Mouse (Mus musculus) cortical plate, adult 2 months (tissue): ENCODE results near the gene Gpx6. TPM values are rescaled to one million over a fixed set of nuclear protein-coding genes. Genes with fewer than 3 reads are reported as not detected.

Experiments
- H3K27ac ChIP-seq: fragments of 200-500 bp; 2 replicates; pipeline ENCODE4 v1.5.1; 2012; ENCODE audit warnings: low read length, control low read depth, inconsistent platforms; ENCODE audit not compliant: insufficient read depth
- H3K4me1 ChIP-seq: fragments of 200-500 bp; 2 replicates; pipeline ENCODE4 v1.6.1; 2011; ENCODE audit warnings: low read length; ENCODE audit not compliant: control insufficient read depth, insufficient read depth
- H3K4me3 ChIP-seq: fragments of 200-500 bp; 2 replicates; pipeline ENCODE4 v1.5.1; 2011; ENCODE audit warnings: mild to moderate bottlenecking, low read length, control low read depth; ENCODE audit not compliant: insufficient read depth
- CTCF ChIP-seq: fragments of 200-500 bp; IDR thresholded peaks from 2 replicates; pipeline ENCODE4 v1.5.1; 2011; ENCODE audit warnings: mild to moderate bottlenecking, control low read depth, low read length; ENCODE audit not compliant: insufficient read depth; ENCODE audit errors: extremely low read depth
- POLR2A ChIP-seq: fragments of 200-500 bp; IDR thresholded peaks from 2 replicates; pipeline ENCODE4 v1.6.1; 2011; ENCODE audit warnings: mild to moderate bottlenecking, low read length, control low read depth; ENCODE audit not compliant: insufficient read depth; ENCODE audit errors: extremely low read depth
- polyA plus RNA-seq: library from polyadenylated mRNA; depleted of rRNA; stranded (reverse); fragments of >200 nt; gene quantifications from 2 replicates; pipeline ENCODE4 v1.2.3, GENCODE M21; 2012

Gpx6 gene
- polyA plus RNA-seq, 1 experiment: 1.6 TPM

DNA sequence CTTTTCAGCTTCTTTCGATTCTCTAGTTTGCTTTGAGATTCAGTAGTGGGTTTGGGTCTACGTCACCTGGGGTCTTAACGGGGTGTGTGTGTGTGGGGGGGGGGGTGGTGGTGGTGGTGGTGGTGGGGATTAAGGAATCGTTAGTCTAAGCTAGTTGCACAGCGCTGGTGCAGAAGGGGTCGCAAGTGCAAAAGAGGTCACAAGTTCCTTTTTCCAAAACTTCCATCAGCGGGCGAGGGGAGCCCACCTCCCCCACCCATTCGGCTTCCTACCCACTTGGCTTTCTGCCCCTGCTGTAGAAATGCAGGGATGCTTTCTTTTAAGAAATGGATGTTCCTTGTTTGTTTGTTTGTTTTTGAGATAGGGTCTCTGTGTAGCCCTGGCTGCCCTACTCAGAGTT lies 35.4 kb upstream of the Gpx6 start:
- Histone ChIP-seq H3K4me3 (peak overlapping the region; percentile 91), H3K4me1 (no peaks in the 10 kb centered on the region), H3K27ac (no peak overlapping the region)
- TF ChIP-seq CTCF (no peak), POLR2A (no peak)

DNA sequence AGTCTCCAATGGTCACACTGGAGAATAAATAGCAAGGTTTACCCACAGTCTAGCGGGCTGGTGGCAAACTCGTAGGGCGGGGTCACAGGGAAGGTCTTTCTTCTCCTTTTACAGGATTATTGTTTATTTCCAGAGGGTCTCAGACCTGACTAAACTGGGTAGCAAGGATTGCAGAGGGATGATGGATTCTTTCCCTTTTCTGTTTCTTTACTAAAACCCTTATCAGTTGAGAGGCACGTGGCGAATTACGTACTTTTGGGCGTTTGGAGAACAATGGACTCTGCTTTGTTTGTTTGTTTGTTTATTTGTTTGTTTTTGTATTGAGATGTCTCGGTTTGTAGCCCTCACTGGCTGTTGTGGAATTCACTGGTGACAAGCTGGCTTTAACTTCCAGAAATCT lies 32.8 kb upstream of the Gpx6 start:
- Histone ChIP-seq H3K4me1 (no peaks in the 10 kb centered on the region), H3K27ac (no peak overlapping the region), H3K4me3 (peak overlapping the region; percentile 28)
- TF ChIP-seq POLR2A (no peak), CTCF (no peak)

DNA sequence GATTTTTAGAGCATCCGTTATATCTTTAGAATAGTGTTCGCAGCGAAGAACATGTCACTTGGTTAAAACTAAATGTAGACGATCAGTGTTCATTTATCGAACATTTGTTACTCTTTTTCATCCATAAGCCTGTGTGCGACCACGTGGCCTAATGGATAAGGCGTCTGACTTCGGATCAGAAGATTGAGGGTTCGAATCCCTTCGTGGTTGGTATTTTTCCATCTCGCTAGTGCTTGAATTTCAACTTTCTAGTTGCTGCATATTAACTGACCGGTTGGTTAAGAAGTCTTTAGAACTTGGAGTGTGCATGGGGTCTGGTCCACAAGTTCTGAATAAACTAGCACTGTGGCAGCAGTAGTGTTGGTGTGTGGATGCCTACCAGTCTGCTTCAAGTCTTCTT lies 32.4 kb upstream of the Gpx6 start:
- Histone ChIP-seq H3K4me3 (peak overlapping the region; percentile 28), H3K27ac (no peak overlapping the region), H3K4me1 (no peaks in the 10 kb centered on the region)
- TF ChIP-seq POLR2A (no peak), CTCF (no peak)

DNA sequence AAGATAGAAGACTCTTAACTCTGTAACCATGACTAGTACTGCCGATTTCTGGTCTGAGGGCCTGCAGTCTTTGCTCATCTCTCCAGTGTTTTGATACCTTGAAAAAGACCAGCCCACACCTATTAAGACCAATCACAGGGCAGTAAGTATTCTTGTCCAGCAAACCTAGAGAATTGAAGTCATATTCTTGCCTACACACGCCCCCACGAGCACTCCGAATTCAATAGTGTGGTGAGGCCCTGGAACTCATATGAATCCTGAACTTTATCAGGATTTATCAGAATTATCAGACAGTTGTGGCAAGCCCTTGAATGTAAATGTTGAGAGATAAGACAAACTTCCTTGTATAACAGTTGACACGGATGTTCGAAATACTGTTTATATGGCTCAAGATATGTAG lies 19.3 kb upstream of the Gpx6 start, which contains the start of gene Gpx5:
Gpx5 (minus strand) TSS at position 101 of the 400 bp plus-strand sequence.
- Histone ChIP-seq H3K27ac (no peak within 1 kb of the TSS), H3K4me3 (no peak within 1 kb of the TSS), H3K4me1 (no peaks in the 10 kb centered on the region)
- TF ChIP-seq CTCF: no peak
- TF ChIP-seq POLR2A: no peak

DNA sequence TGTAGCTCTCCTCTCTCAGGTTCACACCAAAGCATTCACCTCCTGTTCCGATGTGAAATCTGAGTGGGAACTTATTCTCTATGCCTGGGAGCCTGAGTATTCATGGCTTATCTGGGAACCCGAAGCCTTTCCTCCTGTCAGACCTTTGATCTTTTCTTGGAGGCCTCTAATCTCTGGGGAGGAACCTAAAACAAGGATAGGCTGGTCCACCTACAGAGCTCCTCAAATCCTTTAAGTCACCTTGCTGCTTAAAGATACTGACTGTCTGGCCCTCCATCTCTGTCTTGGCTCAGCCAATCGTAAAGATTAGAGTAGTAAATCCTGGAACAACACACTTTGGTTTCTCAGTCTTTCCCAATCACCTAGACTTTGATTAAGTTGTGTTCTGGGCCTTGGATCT lies 13.4 kb upstream of the Gpx6 start:
- Histone ChIP-seq H3K4me1 (no peaks in the 10 kb centered on the region), H3K27ac (no peak overlapping the region), H3K4me3 (no peak overlapping the region)
- TF ChIP-seq CTCF: no peak
- TF ChIP-seq POLR2A: no peak

DNA sequence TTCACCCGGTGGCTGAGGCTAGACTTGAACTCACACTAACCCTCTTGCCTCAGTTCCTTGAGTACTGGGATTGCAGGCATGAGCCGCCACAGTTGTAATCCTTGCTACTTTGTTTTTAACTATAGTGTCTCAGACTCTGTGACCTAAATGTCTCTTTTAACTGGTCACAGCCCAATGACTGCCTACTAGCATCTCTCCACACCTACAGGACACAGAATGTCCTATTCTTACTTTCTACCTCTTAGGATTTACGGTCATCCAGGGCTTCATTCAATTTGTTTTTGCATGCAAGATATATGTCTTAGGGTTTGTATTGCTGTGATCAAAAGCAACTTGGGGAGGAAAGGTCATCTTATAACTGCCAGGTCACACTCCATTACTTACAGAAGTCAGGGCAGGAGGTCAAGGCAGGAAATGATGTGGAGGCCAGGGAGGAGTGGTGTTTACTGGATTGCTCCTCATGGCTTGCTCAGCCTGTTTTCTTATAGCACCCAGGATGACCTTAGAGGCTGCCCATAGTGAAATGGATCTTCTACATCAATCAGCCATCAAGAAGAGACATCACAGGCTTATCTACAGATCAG lies 7.3 kb upstream of the Gpx6 start:
- Histone ChIP-seq H3K4me3 (no peak overlapping the region), H3K27ac (no peak overlapping the region), H3K4me1 (no peaks in the 10 kb centered on the region)
- TF ChIP-seq CTCF (no peak), POLR2A (no peak)

DNA sequence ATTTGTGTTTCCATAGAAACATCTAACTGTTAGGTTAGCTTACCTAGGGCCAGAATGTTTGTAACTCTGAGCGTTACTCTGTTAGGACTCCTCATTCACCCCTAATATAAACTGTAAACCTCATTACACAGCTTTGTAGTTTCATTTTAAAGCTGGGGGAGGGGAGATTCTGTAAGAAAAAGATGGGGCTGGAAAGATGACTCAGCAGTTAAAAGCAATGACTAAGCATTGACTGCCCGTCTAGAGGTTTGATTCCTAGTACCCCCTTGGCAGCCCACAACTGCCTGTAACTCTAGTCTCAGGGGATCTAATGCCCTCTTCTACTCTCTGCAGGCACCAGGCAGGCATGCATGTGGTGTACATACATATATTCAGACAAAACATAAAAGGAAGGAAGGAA lies 2.1 kb upstream of the Gpx6 start:
- H3K4me1 ChIP-seq: no peaks in the 10 kb centered on the region
- no peak overlapping the region for H3K27ac ChIP-seq
- no peak overlapping the region for H3K4me3 ChIP-seq
- TF ChIP-seq POLR2A (no peak), CTCF (no peak)

DNA sequence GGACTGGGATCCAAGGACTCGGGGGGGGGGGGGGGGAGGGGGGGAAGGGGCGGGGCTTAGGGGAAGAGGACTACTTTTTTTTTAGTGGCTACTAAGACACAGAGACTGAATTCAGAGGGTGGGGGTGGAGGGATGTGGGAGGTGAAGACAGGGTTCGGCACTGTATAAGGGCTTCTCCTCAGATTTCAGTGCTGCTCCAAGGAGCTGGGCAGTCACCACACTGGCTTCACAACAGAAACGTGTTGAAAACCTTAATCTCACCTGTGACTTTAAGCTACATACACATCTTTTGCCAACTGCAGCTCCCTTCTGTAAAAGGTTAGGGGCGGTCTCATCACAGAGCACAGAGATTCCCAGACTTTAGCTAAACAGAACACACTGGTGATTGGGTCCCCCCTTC lies 929 bp downstream of the Gpx6 start:
- TF ChIP-seq POLR2A (no peak), CTCF (no peak)
- Histone ChIP-seq H3K4me3 (no peak overlapping the region), H3K27ac (no peak overlapping the region), H3K4me1 (no peaks in the 10 kb centered on the region)

DNA sequence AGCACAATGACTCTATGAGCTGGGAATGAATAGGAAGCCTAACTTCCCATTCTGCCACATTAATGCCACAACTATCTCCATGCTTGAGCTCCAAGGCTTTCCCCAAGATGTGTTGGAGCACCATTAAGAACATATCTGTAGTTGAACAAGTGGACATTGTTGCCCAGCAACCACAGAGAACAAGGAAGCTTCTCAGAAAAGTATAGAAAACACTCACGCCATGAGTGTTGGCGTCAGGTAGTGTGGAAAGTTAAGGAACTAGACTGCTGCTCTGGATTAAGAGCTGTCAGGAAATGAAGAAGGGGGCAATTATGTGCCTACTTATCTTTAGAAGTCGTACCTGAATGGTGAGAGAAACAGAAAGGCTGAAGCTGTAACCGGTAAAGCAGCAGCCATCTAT lies 2.0 kb downstream of the Gpx6 start:
- no peak overlapping the region for H3K27ac ChIP-seq
- no peaks in the 10 kb centered on the region for H3K4me1 ChIP-seq
- no peak for TF ChIP-seq POLR2A
- no peak for TF ChIP-seq CTCF
- H3K4me3 ChIP-seq: no peak overlapping the region

DNA sequence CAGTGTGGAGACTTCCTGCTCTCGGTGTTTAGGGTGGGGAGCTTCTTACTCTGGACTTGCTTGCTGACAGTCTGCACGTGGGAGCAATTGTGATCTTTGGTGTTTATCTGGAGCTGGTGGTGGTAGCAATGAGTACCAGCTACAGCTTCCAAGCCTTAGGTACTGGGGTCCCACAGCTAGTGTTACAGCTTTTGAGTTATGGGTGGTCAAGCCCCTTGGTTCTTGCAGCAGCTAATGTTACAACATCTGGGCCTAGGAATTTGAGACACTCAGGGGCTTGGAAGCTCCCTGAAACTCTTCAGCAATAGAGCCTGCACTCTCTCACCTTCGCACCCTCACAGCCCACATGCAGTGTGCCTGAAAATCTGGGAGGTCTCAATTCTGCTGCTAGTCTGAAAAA lies 8.3 kb downstream of the Gpx6 start:
- no peak for TF ChIP-seq POLR2A
- TF ChIP-seq CTCF: no peak

More for the DNA sequence above, 8.3 kb downstream of the Gpx6 start:
- H3K27ac ChIP-seq: no peak overlapping the region
- no peak overlapping the region for H3K4me3 ChIP-seq
- H3K4me1 ChIP-seq: no peaks in the 10 kb centered on the region
